Comparison of ENCODE assay signal across 8 mouse cellular contexts in the genomic region with DNA sequence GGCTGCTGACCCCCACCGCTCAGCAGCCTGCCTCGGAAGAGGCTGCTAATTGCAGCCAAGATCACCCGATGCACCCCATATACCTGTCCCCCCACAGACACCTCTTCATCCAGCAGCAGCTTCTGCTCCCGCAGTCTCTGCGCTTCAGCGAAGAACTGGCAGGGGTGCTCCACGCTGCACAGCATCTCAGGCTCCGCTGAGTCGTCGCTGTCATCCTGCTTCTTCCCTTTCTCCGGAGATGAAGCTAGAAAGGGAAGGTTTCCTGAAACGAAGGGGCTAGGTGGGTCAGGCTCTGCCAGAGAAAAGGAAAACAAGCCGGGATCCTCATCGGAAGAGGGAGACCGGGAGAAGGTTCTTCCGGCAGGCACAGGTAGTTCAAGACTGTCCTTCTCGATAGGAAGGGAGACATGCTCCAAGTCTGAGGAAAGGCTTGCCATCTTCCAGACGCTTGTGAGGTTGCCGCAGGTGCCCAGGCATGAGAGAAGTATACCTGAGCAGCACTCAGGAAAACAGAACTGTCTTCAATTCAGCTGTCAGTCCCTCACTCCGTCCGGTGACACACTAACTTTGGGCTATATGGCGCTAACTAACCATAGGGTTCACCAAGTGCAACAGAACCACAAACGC. TPM values are rescaled to one million over a fixed set of nuclear protein-coding genes. Genes with fewer than 3 reads are reported as not detected.
DNase-seq lines count a peak whose midpoint lies in the region; ATAC-seq and TF ChIP-seq lines count a peak whose summit lies in the region.

No protein-coding gene starts in this region.

- TF ChIP-seq POLR2A in ES-Bruce4 (IDR thresholded peaks at IDR 0.05; ENCODE audit: insufficient read depth, low read length) = no peak

- no peak for TF ChIP-seq EP300 in ES-Bruce4 (IDR thresholded peaks at IDR 0.05; ENCODE audit: insufficient read depth, low read depth, low read length)

- peak overlapping the region; percentile 20 for H3K9ac ChIP-seq in ES-Bruce4 (ENCODE audit: low read depth, poor library complexity, severe bottlenecking)
- H3K9ac ChIP-seq in hindbrain, embryonic 12.5 days = peak overlapping the region; percentile 64
- H3K9ac ChIP-seq in liver, embryonic 12.5 days = no peak overlapping the region; the same call in 1 of the 2 replicates

- peak overlapping the region; percentile 85 for H3K4me3 ChIP-seq in gastrocnemius, adult 2 months
- H3K4me3 ChIP-seq in ES-Bruce4 (ENCODE audit: low read depth, low read length) = peak overlapping the region; percentile 54
- H3K4me3 ChIP-seq in embryonic facial prominence, embryonic 10.5 days = peak overlapping the region; percentile 61
- H3K4me3 ChIP-seq in hindbrain, embryonic 12.5 days = peak overlapping the region; percentile 48
- H3K4me3 ChIP-seq in liver, embryonic 12.5 days = peak overlapping the region; percentile 34

- peak; percentile 26 for DNase-seq in gastrocnemius, adult 2 months
- DNase-seq in gastrocnemius, postnatal 25 days = no peak
- no peak for DNase-seq in embryonic facial prominence, embryonic 10.5 days (ENCODE audit: low spot score)
- peak; percentile 37 for DNase-seq in right cerebral cortex, postnatal 14 days

- no peaks in the 10 kb centered on the region for H3K9me3 ChIP-seq in ES-Bruce4 (replicated peaks; ENCODE audit: control insufficient read depth, insufficient read depth, low read length, poor library complexity, severe bottlenecking)
- H3K9me3 ChIP-seq in embryonic facial prominence, embryonic 10.5 days = no peaks in the 10 kb centered on the region
- no peaks in the 10 kb centered on the region for H3K9me3 ChIP-seq in hindbrain, embryonic 12.5 days (replicated peaks)
- no peaks in the 10 kb centered on the region for H3K9me3 ChIP-seq in liver, embryonic 12.5 days (replicated peaks)

- no peaks in the 10 kb centered on the region for H3K4me1 ChIP-seq in ES-Bruce4 (ENCODE audit: control insufficient read depth, insufficient read depth, low read length)
- H3K4me1 ChIP-seq in embryonic facial prominence, embryonic 10.5 days = peaks cover 15% of the 10 kb centered on the region
- H3K4me1 ChIP-seq in hindbrain, embryonic 12.5 days = peaks cover 10% of the 10 kb centered on the region
- H3K4me1 ChIP-seq in liver, embryonic 12.5 days = 0 out of 2 replicates have a peak, but pooled peaks cover 7% of the 10 kb centered on the region

- no peaks in the 10 kb centered on the region for H3K27me3 ChIP-seq in ES-Bruce4 (ENCODE audit: control insufficient read depth, insufficient read depth, low read length, poor library complexity, severe bottlenecking)
- H3K27me3 ChIP-seq in embryonic facial prominence, embryonic 10.5 days (replicated peaks; ENCODE audit: low read depth, poor library complexity, severe bottlenecking) = peaks cover 29% of the 10 kb centered on the region
- peaks cover 15% of the 10 kb centered on the region; the same call in 1 of the 2 replicates for H3K27me3 ChIP-seq in hindbrain, embryonic 12.5 days
- H3K27me3 ChIP-seq in liver, embryonic 12.5 days (replicated peaks) = peaks cover 31% of the 10 kb centered on the region

- TF ChIP-seq CTCF in gastrocnemius, adult 2 months (IDR thresholded peaks at IDR 0.05) = no peak
- no peak for TF ChIP-seq CTCF in ES-Bruce4 (IDR thresholded peaks at IDR 0.05; ENCODE audit: low read depth, low read length)

- ATAC-seq in hindbrain, embryonic 12.5 days (ENCODE audit: low FRiP score) = peak; percentile 76
- ATAC-seq in liver, embryonic 12.5 days = peak; percentile 7; the same call in 1 of the 2 replicates
- ATAC-seq in megakaryocyte-erythroid progenitor cell, adult 5-6 weeks (replicated peaks; ENCODE audit: low FRiP score, low TSS enrichment, poor library complexity, severe bottlenecking) = no peak

- WGBS in embryonic facial prominence, embryonic 10.5 days = 12% methylated on average over 23 of the region's 23 CpGs
- 18% methylated on average over 23 of the region's 23 CpGs for WGBS in hindbrain, embryonic 12.5 days
- 23% methylated on average over 23 of the region's 23 CpGs for WGBS in liver, embryonic 12.5 days (ENCODE audit: insufficient replicate concordance)

- H3K36me3 ChIP-seq in ES-Bruce4 (ENCODE audit: control insufficient read depth, insufficient read depth, low read length, poor library complexity, severe bottlenecking) = no peaks in the 10 kb centered on the region
- no peaks in the 10 kb centered on the region for H3K36me3 ChIP-seq in embryonic facial prominence, embryonic 10.5 days (replicated peaks)
- no peaks in the 10 kb centered on the region for H3K36me3 ChIP-seq in hindbrain, embryonic 12.5 days
- no peaks in the 10 kb centered on the region for H3K36me3 ChIP-seq in liver, embryonic 12.5 days

- H3K4me2 ChIP-seq in hindbrain, embryonic 12.5 days (replicated peaks) = peak overlapping the region; percentile 91
- peak overlapping the region; percentile 66 for H3K4me2 ChIP-seq in liver, embryonic 12.5 days

- intact Hi-C loops in gastrocnemius, adult 2 months (cut with DNase I) = loop anchor here (2.0 to 10.0 kb wide), 2 partner anchors 28 to 168 kb away; a partner anchor contains a TSS

- peak overlapping the region; percentile 98 for H3K27ac ChIP-seq in gastrocnemius, adult 2 months
- no peak overlapping the region for H3K27ac ChIP-seq in ES-Bruce4 (ENCODE audit: insufficient read depth, low read length)
- peak overlapping the region; percentile 65 for H3K27ac ChIP-seq in embryonic facial prominence, embryonic 10.5 days (replicated peaks)
- no peak overlapping the region for H3K27ac ChIP-seq in hindbrain, embryonic 12.5 days
- no peak overlapping the region for H3K27ac ChIP-seq in liver, embryonic 12.5 days

RNA-seq across cellular contexts. Expression of a gene that starts 0.4 kb away (rescaled TPM):
- total RNA-seq in gastrocnemius, adult 2 months (2021) = 10 to 100 TPM; 68.8 to 76.8 TPM
- 100 to 1,000 TPM in 1 of 2 experiments, 10 to 100 TPM in 1; 97.0 to 105 TPM for total RNA-seq in gastrocnemius, postnatal 25 days (2021)
- polyA plus RNA-seq in ES-Bruce4 (2011; ENCODE audit: insufficient read depth, insufficient read length, low read depth, missing spikeins) = not detected in 2 replicates
- 0.15 and 0.19 TPM in 2 replicates for polyA plus RNA-seq in embryonic facial prominence, embryonic 10.5 days (2016; fragmentation: Nextera tagmentation; extraction: Ambion mirVana)
- polyA plus RNA-seq in hindbrain, embryonic 12.5 days (2016; fragmentation: Nextera tagmentation; extraction: Ambion mirVana) = 0.39 and 0.51 TPM in 2 replicates
- polyA plus RNA-seq in liver, embryonic 12.5 days (2016; fragmentation: Nextera tagmentation; extraction: Ambion mirVana) = 0.13 and 0.28 TPM in 2 replicates
- not detected in 2 replicates for total RNA-seq in megakaryocyte-erythroid progenitor cell, adult 5-6 weeks (2014; fragmentation: Nextera tagmentation)
- total RNA-seq in megakaryocyte-erythroid progenitor cell, adult 5-6 weeks (2017) = not detected in 2 replicates

RNA-seq across cellular contexts. Expression of a gene that starts 26.5 kb away (rescaled TPM):
- 1 to 10 TPM; 6.6 to 9.5 TPM for total RNA-seq in gastrocnemius, adult 2 months (2021)
- total RNA-seq in gastrocnemius, postnatal 25 days (2021) = 10 to 100 TPM in 1 of 2 experiments, 1 to 10 TPM in 1; 8.3 to 10.2 TPM
- polyA plus RNA-seq in ES-Bruce4 (2011; ENCODE audit: insufficient read depth, insufficient read length, low read depth, missing spikeins) = 12.1 and 19.4 TPM in 2 replicates
- polyA plus RNA-seq in embryonic facial prominence, embryonic 10.5 days (2016; fragmentation: Nextera tagmentation; extraction: Ambion mirVana) = 4.0 and 5.5 TPM in 2 replicates
- polyA plus RNA-seq in hindbrain, embryonic 12.5 days (2016; fragmentation: Nextera tagmentation; extraction: Ambion mirVana) = 6.3 and 6.7 TPM in 2 replicates
- polyA plus RNA-seq in liver, embryonic 12.5 days (2016; fragmentation: Nextera tagmentation; extraction: Ambion mirVana) = 2.2 and 3.2 TPM in 2 replicates
- total RNA-seq in megakaryocyte-erythroid progenitor cell, adult 5-6 weeks (2014; fragmentation: Nextera tagmentation) = 11.1 and 25.3 TPM in 2 replicates
- total RNA-seq in megakaryocyte-erythroid progenitor cell, adult 5-6 weeks (2017) = 2.7 and 9.1 TPM in 2 replicates

RNA-seq across cellular contexts. Expression of a gene that starts 27.8 kb away (rescaled TPM):
- total RNA-seq in gastrocnemius, adult 2 months (2021) = 10 to 100 TPM; 45.3 to 63.1 TPM
- 10 to 100 TPM; 40.1 to 41.8 TPM for total RNA-seq in gastrocnemius, postnatal 25 days (2021)
- 68.4 and 72.5 TPM in 2 replicates for polyA plus RNA-seq in ES-Bruce4 (2011; ENCODE audit: insufficient read depth, insufficient read length, low read depth, missing spikeins)
- 178 and 185 TPM in 2 replicates for polyA plus RNA-seq in embryonic facial prominence, embryonic 10.5 days (2016; fragmentation: Nextera tagmentation; extraction: Ambion mirVana)
- polyA plus RNA-seq in hindbrain, embryonic 12.5 days (2016; fragmentation: Nextera tagmentation; extraction: Ambion mirVana) = 108 and 122 TPM in 2 replicates
- 69.7 and 74.0 TPM in 2 replicates for polyA plus RNA-seq in liver, embryonic 12.5 days (2016; fragmentation: Nextera tagmentation; extraction: Ambion mirVana)
- total RNA-seq in megakaryocyte-erythroid progenitor cell, adult 5-6 weeks (2014; fragmentation: Nextera tagmentation) = 76.3 and 83.3 TPM in 2 replicates
- 80.5 and 105 TPM in 2 replicates for total RNA-seq in megakaryocyte-erythroid progenitor cell, adult 5-6 weeks (2017)

RNA-seq across cellular contexts. Expression of a gene that starts 27.9 kb away (rescaled TPM):
- total RNA-seq in gastrocnemius, adult 2 months (2021) = 10 to 100 TPM; 28.0 to 28.1 TPM
- total RNA-seq in gastrocnemius, postnatal 25 days (2021) = 10 to 100 TPM; 23.7 to 24.8 TPM
- polyA plus RNA-seq in ES-Bruce4 (2011; ENCODE audit: insufficient read depth, insufficient read length, low read depth, missing spikeins) = 165 and 181 TPM in 2 replicates
- polyA plus RNA-seq in embryonic facial prominence, embryonic 10.5 days (2016; fragmentation: Nextera tagmentation; extraction: Ambion mirVana) = 548 and 554 TPM in 2 replicates
- polyA plus RNA-seq in hindbrain, embryonic 12.5 days (2016; fragmentation: Nextera tagmentation; extraction: Ambion mirVana) = 246 and 257 TPM in 2 replicates
- 144 and 147 TPM in 2 replicates for polyA plus RNA-seq in liver, embryonic 12.5 days (2016; fragmentation: Nextera tagmentation; extraction: Ambion mirVana)
- total RNA-seq in megakaryocyte-erythroid progenitor cell, adult 5-6 weeks (2014; fragmentation: Nextera tagmentation) = 152 and 166 TPM in 2 replicates
- total RNA-seq in megakaryocyte-erythroid progenitor cell, adult 5-6 weeks (2017) = 202 and 220 TPM in 2 replicates

RNA-seq across cellular contexts. Expression of a gene that starts 33.8 kb away (rescaled TPM):
- total RNA-seq in gastrocnemius, adult 2 months (2021) = 10 to 100 TPM; 16.2 to 16.6 TPM
- 10 to 100 TPM; 12.9 to 14.6 TPM for total RNA-seq in gastrocnemius, postnatal 25 days (2021)
- polyA plus RNA-seq in ES-Bruce4 (2011; ENCODE audit: insufficient read depth, insufficient read length, low read depth, missing spikeins) = 90.3 and 95.5 TPM in 2 replicates
- 43.5 and 43.6 TPM in 2 replicates for polyA plus RNA-seq in embryonic facial prominence, embryonic 10.5 days (2016; fragmentation: Nextera tagmentation; extraction: Ambion mirVana)
- polyA plus RNA-seq in hindbrain, embryonic 12.5 days (2016; fragmentation: Nextera tagmentation; extraction: Ambion mirVana) = 71.8 and 79.8 TPM in 2 replicates
- polyA plus RNA-seq in liver, embryonic 12.5 days (2016; fragmentation: Nextera tagmentation; extraction: Ambion mirVana) = 26.1 and 30.6 TPM in 2 replicates
- 12.6 and 21.0 TPM in 2 replicates for total RNA-seq in megakaryocyte-erythroid progenitor cell, adult 5-6 weeks (2014; fragmentation: Nextera tagmentation)
- total RNA-seq in megakaryocyte-erythroid progenitor cell, adult 5-6 weeks (2017) = 10.9 and 12.6 TPM in 2 replicates

Comparison
In these comparisons a context has a peak if more than half of its experiments do, and no peak if none do; other contexts are left out.
1. DNase-seq: peak in gastrocnemius, adult 2 months (single experiment) and right cerebral cortex, postnatal 14 days (single experiment); none in gastrocnemius, postnatal 25 days (single experiment) and embryonic facial prominence, embryonic 10.5 days (single experiment).
2. H3K27ac ChIP-seq: peak in gastrocnemius, adult 2 months (single experiment) and embryonic facial prominence, embryonic 10.5 days (single experiment); none in ES-Bruce4 (single experiment), hindbrain, embryonic 12.5 days (single experiment) and liver, embryonic 12.5 days (single experiment).
3. H3K4me3 ChIP-seq: peak in every context shown above with its lines; median percentile 85 in gastrocnemius, adult 2 months; 61 in embryonic facial prominence, embryonic 10.5 days; 54 in ES-Bruce4; 48 in hindbrain, embryonic 12.5 days; 34 in liver, embryonic 12.5 days.